In the genomic region with DNA sequence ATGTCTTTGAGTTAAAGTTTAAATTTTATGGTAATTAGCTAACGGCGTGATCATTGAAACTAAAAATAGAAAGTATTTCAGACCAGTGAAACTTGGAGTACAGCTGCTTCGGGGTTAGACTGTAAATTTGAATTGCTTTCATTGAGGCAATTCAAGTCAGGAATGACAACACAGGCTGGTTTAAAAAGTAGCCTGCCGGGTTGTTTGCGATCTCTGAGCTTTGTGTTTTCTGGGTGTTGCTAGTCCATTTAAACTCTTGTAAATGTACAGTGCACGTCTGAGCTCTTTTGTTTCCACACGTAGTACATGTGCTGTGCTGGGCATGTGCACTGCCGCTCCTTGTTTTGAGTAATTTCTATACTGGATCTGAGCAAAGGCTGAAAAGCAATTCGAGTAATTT, we compare ENCODE assay signal across 17 mouse cellular contexts. TPM values are rescaled to one million over a fixed set of nuclear protein-coding genes. Genes with fewer than 3 reads are reported as not detected.
A peak's percentile ranks its signal among the peaks of the same experiment; 100 is the strongest.
DNase-seq lines count a peak whose midpoint lies in the region; ATAC-seq and TF ChIP-seq lines count a peak whose summit lies in the region.
"Had no signal": no experiment of that assay in that cellular context is flagged by ENCODE, and none has a peak within 500 bp of the region (broad histone marks: within the 10 kb centered on the region; RNA-seq: fewer than 3 reads in every experiment).

No protein-coding gene starts in this region.

- H3K4me2 ChIP-seq in intestine, embryonic 15.5 days (replicated peaks) = 0 out of 2 replicates have a peak overlapping the region, but pooled peaks have one; percentile 20
- H3K4me2 ChIP-seq: embryonic facial prominence, embryonic 13.5 days; midbrain, embryonic 11.5 days had no signal

- peak overlapping the region; percentile 31; the same call in 1 of the 2 replicates for H3K27ac ChIP-seq in liver, adult 2 months (replicated peaks; ENCODE audit: insufficient read depth, low read depth, low read length)
- 0 out of 2 replicates have a peak overlapping the region, but pooled peaks have one; percentile 63 for H3K27ac ChIP-seq in intestine, embryonic 15.5 days
- H3K27ac ChIP-seq: embryonic facial prominence, embryonic 13.5 days; left cerebral cortex, adult 2 months; liver, embryonic 14.5 days had no signal

- peak; percentile 72 for DNase-seq in liver, adult 2 months (ENCODE audit: extremely low read depth, low read depth, low spot score)
- no peak for DNase-seq in liver
- DNase-seq in brain, embryonic 14.5 days (ENCODE audit: low read depth) = peak; percentile 75
- DNase-seq in kidney, postnatal 14 days = peak; percentile 33
- no peak for DNase-seq in urinary bladder, postnatal 10 days (ENCODE audit: low spot score)
- DNase-seq: adrenal gland, postnatal 10 days; cerebellum, postnatal 36 days; heart, postnatal 36 days; spleen, adult 18-20 months; thymus, adult 18-20 months had no signal

- no peak overlapping the region for H3K4me3 ChIP-seq in liver, adult 2 months (ENCODE audit: insufficient read depth, low read depth, low read length)
- no peak overlapping the region for H3K4me3 ChIP-seq in intestine, embryonic 15.5 days (replicated peaks)
- H3K4me3 ChIP-seq: embryonic facial prominence, embryonic 13.5 days; left cerebral cortex, adult 2 months had no signal

- no peaks in the 10 kb centered on the region for H3K27me3 ChIP-seq in liver, adult 2 months (ENCODE audit: control insufficient read depth, insufficient read depth, low read length)
- no peaks in the 10 kb centered on the region for H3K27me3 ChIP-seq in intestine, embryonic 15.5 days (replicated peaks)
- H3K27me3 ChIP-seq: embryonic facial prominence, embryonic 13.5 days had no signal

- TF ChIP-seq CTCF in liver, adult 2 months (IDR thresholded peaks at IDR 0.05; ENCODE audit: low read depth, low read length) = no peak
- TF ChIP-seq CTCF in brain, embryonic 14.5 days (IDR thresholded peaks at IDR 0.05; ENCODE audit: borderline replicate concordance, extremely low read depth, insufficient read depth, insufficient read length) = no peak

- no peak for TF ChIP-seq POLR2A in liver, adult 2 months (IDR thresholded peaks at IDR 0.05; ENCODE audit: extremely low read depth, insufficient read depth, low read length)
- no peak for TF ChIP-seq POLR2A in brain, embryonic 14.5 days (IDR thresholded peaks at IDR 0.05; ENCODE audit: borderline replicate concordance, extremely low read depth, insufficient read depth, insufficient read length, poor library complexity, severe bottlenecking)

- H3K79me2 ChIP-seq in liver, adult 2 months (ENCODE audit: control insufficient read depth, insufficient read depth, low read length) = peaks cover 36% of the 10 kb centered on the region

- ATAC-seq in intestine, embryonic 15.5 days = peak; percentile 73
- no peak for ATAC-seq in granulocyte monocyte progenitor cell, adult 5-6 weeks (replicated peaks; ENCODE audit: poor library complexity, severe bottlenecking)
- ATAC-seq in megakaryocyte progenitor cell, adult 5-6 weeks (replicated peaks; ENCODE audit: poor library complexity) = no peak

- H3K4me1 ChIP-seq in liver, adult 2 months (ENCODE audit: control insufficient read depth, insufficient read depth, low read length) = peaks cover 4% of the 10 kb centered on the region; the same call in 1 of the 2 replicates
- peaks cover 12% of the 10 kb centered on the region; the same call in 1 of the 2 replicates for H3K4me1 ChIP-seq in intestine, embryonic 15.5 days (replicated peaks)

- WGBS in liver, adult 2 months = 19% methylated on average over 9 of the region's 9 CpGs
- 50% methylated on average over 9 of the region's 9 CpGs for WGBS in intestine, embryonic 15.5 days

- no peaks in the 10 kb centered on the region for H3K9me3 ChIP-seq in intestine, embryonic 15.5 days
- H3K9me3 ChIP-seq: embryonic facial prominence, embryonic 13.5 days had no signal

- no peaks in the 10 kb centered on the region for H3K36me3 ChIP-seq in liver, adult 2 months (ENCODE audit: control insufficient read depth, insufficient read depth, low read length)
- H3K36me3 ChIP-seq in intestine, embryonic 15.5 days = no peaks in the 10 kb centered on the region
- H3K36me3 ChIP-seq: embryonic facial prominence, embryonic 13.5 days had no signal

- H3K9ac ChIP-seq in liver, adult 2 months (ENCODE audit: low read depth, low read length) = peak overlapping the region; percentile 6; the same call in 1 of the 2 replicates
- H3K9ac ChIP-seq in intestine, embryonic 15.5 days = no peak overlapping the region
- H3K9ac ChIP-seq: embryonic facial prominence, embryonic 13.5 days; liver, embryonic 14.5 days had no signal

RNA-seq across cellular contexts. Expression of a gene that starts 28.2 kb away (rescaled TPM):
- total RNA-seq in liver, adult 2 months (2014; rRNA removed) = 3.1 and 5.3 TPM in 2 replicates
- 2.0 TPM in 2 replicates for polyA plus RNA-seq in liver, adult 2 months (2012; rRNA removed)
- 25.5 and 33.7 TPM in 2 replicates for polyA plus RNA-seq in brain, embryonic 14.5 days (2012; rRNA removed)
- 7.6 and 8.1 TPM in 2 replicates for polyA plus RNA-seq in intestine, embryonic 15.5 days (2015; fragmentation: Nextera tagmentation; extraction: Ambion mirVana)
- 13.3 and 23.3 TPM in 2 replicates for total RNA-seq in granulocyte monocyte progenitor cell, adult 5-6 weeks (2014; fragmentation: Nextera tagmentation)
- total RNA-seq in granulocyte monocyte progenitor cell, adult 5-6 weeks (2017) = 11.0 and 11.9 TPM in 2 replicates
- total RNA-seq in megakaryocyte progenitor cell, adult 5-6 weeks (2015) = 17.5 and 17.6 TPM in 2 replicates
- 10.2 TPM in 2 replicates for total RNA-seq in megakaryocyte progenitor cell, adult 5-6 weeks (2017)

Comparison
In these comparisons a context has a peak if more than half of its experiments do, and no peak if none do; other contexts are left out.
1. DNase-seq: peak in liver, adult 2 months (single experiment), brain, embryonic 14.5 days (single experiment) and kidney, postnatal 14 days (single experiment); none in liver (single experiment) and urinary bladder, postnatal 10 days (single experiment).